Mouse (Mus musculus): ENCODE data around the gene Akap10. TPM values are rescaled to one million over a fixed set of nuclear protein-coding genes. Genes with fewer than 3 reads are reported as not detected.
"Not testable (repeated sequence)": the region's sequence is repeated elsewhere in the genome, so short reads cannot be mapped to it uniquely, and the experiment has no call there.

The Akap10 gene
- polyA plus RNA-seq (2016; fragmentation: Nextera tagmentation; extraction: Ambion mirVana), result 18.2 and 18.8 TPM in 2 replicates

GRCm38 (mm10) chr11:61930098-61930517 is at the start of gene Akap10:
Gene Akap10, minus strand, starts transcription at chr11:61930252.
- Histone ChIP-seq H3K36me3 (peaks cover 12% of the 10 kb centered on the region), H3K27ac (peak within 1 kb of the TSS; percentile 97), H3K4me1 (peaks cover 26% of the 10 kb centered on the region), H3K9me3 (replicated peaks) (no peaks in the 10 kb centered on the region), H3K4me3 (peak within 1 kb of the TSS; percentile 95), H3K27me3 (ENCODE audit: low read depth, poor library complexity, severe bottlenecking) (no peaks in the 10 kb centered on the region)
- DNase-seq (ENCODE audit: low spot score), result peak; percentile 97
- under 1% methylated on average over 35 of the region's 43 CpGs for WGBS

- WGBS, result 86% methylated on average over 1 of the region's 1 CpGs
- Histone ChIP-seq H3K27me3 (ENCODE audit: low read depth, poor library complexity, severe bottlenecking) (no peaks in the 10 kb centered on the region), H3K27ac (no peak overlapping the region), H3K36me3 (no peaks in the 10 kb centered on the region), H3K4me3 (no peak overlapping the region), H3K4me1 (peaks cover 18% of the 10 kb centered on the region), H3K9me3 (replicated peaks) (no peaks in the 10 kb centered on the region)
- DNase-seq (ENCODE audit: low spot score), result no peak
These were observed 45.7 kb upstream of the Akap10 start for GRCm38 (mm10) chr11:61975783-61976182.

GRCm38 (mm10) chr11:61974106-61974707 is 44.2 kb upstream of the Akap10 start:
- 82% methylated on average over 13 of the region's 13 CpGs for WGBS
- no peak for DNase-seq (ENCODE audit: low spot score)
- no peaks in the 10 kb centered on the region for H3K36me3 ChIP-seq
- H3K27ac ChIP-seq, result no peak overlapping the region
- no peak overlapping the region for H3K4me3 ChIP-seq
- H3K27me3 ChIP-seq (ENCODE audit: low read depth, poor library complexity, severe bottlenecking), result no peaks in the 10 kb centered on the region
- no peaks in the 10 kb centered on the region for H3K9me3 ChIP-seq (replicated peaks)
- H3K4me1 ChIP-seq, result peaks cover 18% of the 10 kb centered on the region

- Histone ChIP-seq H3K27me3 (ENCODE audit: low read depth, poor library complexity, severe bottlenecking) (no peaks in the 10 kb centered on the region), H3K9me3 (replicated peaks) (no peaks in the 10 kb centered on the region), H3K4me3 (no peak overlapping the region), H3K36me3 (no peaks in the 10 kb centered on the region), H3K27ac (no peak overlapping the region), H3K4me1 (peaks cover 18% of the 10 kb centered on the region)
- DNase-seq (ENCODE audit: low spot score), result no peak
- WGBS, result 45% methylated on average over 7 of the region's 7 CpGs
These were observed 41.6 kb upstream of the Akap10 start for GRCm38 (mm10) chr11:61971441-61972221.

GRCm38 (mm10) chr11:61970901-61971300 is 40.8 kb upstream of the Akap10 start:
- WGBS, result 78% methylated on average over 5 of the region's 5 CpGs

GRCm38 (mm10) chr11:61968875-61969274 is 38.8 kb upstream of the Akap10 start:
- WGBS, result 94% methylated on average over 2 of the region's 2 CpGs

More at GRCm38 (mm10) chr11:61970901-61971300, 40.8 kb upstream of the Akap10 start:
- H3K36me3 ChIP-seq, result no peaks in the 10 kb centered on the region
- no peak overlapping the region for H3K4me3 ChIP-seq
- H3K4me1 ChIP-seq, result peaks cover 18% of the 10 kb centered on the region
- DNase-seq (ENCODE audit: low spot score), result no peak
- H3K9me3 ChIP-seq (replicated peaks), result no peaks in the 10 kb centered on the region
- H3K27ac ChIP-seq, result no peak overlapping the region
- H3K27me3 ChIP-seq (ENCODE audit: low read depth, poor library complexity, severe bottlenecking), result no peaks in the 10 kb centered on the region

GRCm38 (mm10) chr11:61967034-61967433 is 37.0 kb upstream of the Akap10 start:
- Histone ChIP-seq H3K27me3 (ENCODE audit: low read depth, poor library complexity, severe bottlenecking) (no peaks in the 10 kb centered on the region), H3K4me3 (no peak overlapping the region), H3K36me3 (no peaks in the 10 kb centered on the region), H3K27ac (no peak overlapping the region), H3K9me3 (replicated peaks) (no peaks in the 10 kb centered on the region), H3K4me1 (peaks cover 8% of the 10 kb centered on the region)
- DNase-seq (ENCODE audit: low spot score), result no peak
- WGBS, result 89% methylated on average over 8 of the region's 8 CpGs

More at GRCm38 (mm10) chr11:61968875-61969274, 38.8 kb upstream of the Akap10 start:
- no peak overlapping the region for H3K27ac ChIP-seq
- H3K36me3 ChIP-seq, result no peaks in the 10 kb centered on the region
- no peaks in the 10 kb centered on the region for H3K27me3 ChIP-seq (ENCODE audit: low read depth, poor library complexity, severe bottlenecking)
- peaks cover 12% of the 10 kb centered on the region for H3K4me1 ChIP-seq
- no peak for DNase-seq (ENCODE audit: low spot score)
- no peaks in the 10 kb centered on the region for H3K9me3 ChIP-seq (replicated peaks)
- no peak overlapping the region for H3K4me3 ChIP-seq

GRCm38 (mm10) chr11:61964611-61965010 is 34.6 kb upstream of the Akap10 start:
- no peak overlapping the region for H3K4me3 ChIP-seq
- no peak overlapping the region for H3K27ac ChIP-seq
- whole genome bisulfite sequencing, result 93% methylated on average over 5 of the region's 5 CpGs
- no peaks in the 10 kb centered on the region for H3K4me1 ChIP-seq
- H3K27me3 ChIP-seq (ENCODE audit: low read depth, poor library complexity, severe bottlenecking), result 0 out of 2 replicates have a peak, but pooled peaks cover 1% of the 10 kb centered on the region
- no peak for DNase-seq (ENCODE audit: low spot score)
- H3K9me3 ChIP-seq (replicated peaks), result no peaks in the 10 kb centered on the region
- no peaks in the 10 kb centered on the region for H3K36me3 ChIP-seq

- H3K27me3 ChIP-seq (ENCODE audit: low read depth, poor library complexity, severe bottlenecking), result peaks cover 14% of the 10 kb centered on the region
- no peak overlapping the region for H3K27ac ChIP-seq
- H3K4me3 ChIP-seq, result no peak overlapping the region
- no peaks in the 10 kb centered on the region for H3K4me1 ChIP-seq
- H3K9me3 ChIP-seq (replicated peaks), result no peaks in the 10 kb centered on the region
- WGBS, result 80% methylated on average over 3 of the region's 3 CpGs
- no peaks in the 10 kb centered on the region for H3K36me3 ChIP-seq
- DNase-seq (ENCODE audit: low spot score), result no peak
These were observed 33.1 kb upstream of the Akap10 start for GRCm38 (mm10) chr11:61963193-61963592.

GRCm38 (mm10) chr11:61962684-61963083 is 32.6 kb upstream of the Akap10 start:
- no peaks in the 10 kb centered on the region for H3K9me3 ChIP-seq (replicated peaks)
- H3K27me3 ChIP-seq (ENCODE audit: low read depth, poor library complexity, severe bottlenecking), result peaks cover 19% of the 10 kb centered on the region
- 86% methylated on average over 6 of the region's 6 CpGs for WGBS
- H3K4me3 ChIP-seq, result no peak overlapping the region
- H3K36me3 ChIP-seq, result no peaks in the 10 kb centered on the region
- H3K27ac ChIP-seq, result no peak overlapping the region
- H3K4me1 ChIP-seq, result no peaks in the 10 kb centered on the region
- DNase-seq (ENCODE audit: low spot score), result no peak

GRCm38 (mm10) chr11:61960096-61960495 is 30.0 kb upstream of the Akap10 start:
- no peaks in the 10 kb centered on the region for H3K9me3 ChIP-seq (replicated peaks)
- H3K36me3 ChIP-seq, result no peaks in the 10 kb centered on the region
- H3K27me3 ChIP-seq (ENCODE audit: low read depth, poor library complexity, severe bottlenecking), result peaks cover 29% of the 10 kb centered on the region
- H3K27ac ChIP-seq, result no peak overlapping the region
- WGBS, result 86% methylated on average over 2 of the region's 2 CpGs
- peaks cover 10% of the 10 kb centered on the region for H3K4me1 ChIP-seq
- DNase-seq (ENCODE audit: low spot score), result no peak
- no peak overlapping the region for H3K4me3 ChIP-seq

- peaks cover 29% of the 10 kb centered on the region for H3K27me3 ChIP-seq (ENCODE audit: low read depth, poor library complexity, severe bottlenecking)
- DNase-seq (ENCODE audit: low spot score); H3K36me3 ChIP-seq; H3K27ac ChIP-seq; H3K9me3 ChIP-seq (replicated peaks); H3K4me1 ChIP-seq; H3K4me3 ChIP-seq: not testable (repeated sequence)
- WGBS, result 65% methylated on average over 6 of the region's 6 CpGs
These were observed 28.7 kb upstream of the Akap10 start for GRCm38 (mm10) chr11:61958706-61959105.

- H3K27ac ChIP-seq, result no peak overlapping the region
- WGBS, result 7% methylated on average over 25 of the region's 25 CpGs
- DNase-seq (ENCODE audit: low spot score), result no peak
These were observed 27.3 kb upstream of the Akap10 start for GRCm38 (mm10) chr11:61957296-61957813.

More at GRCm38 (mm10) chr11:61957296-61957813, 27.3 kb upstream of the Akap10 start:
- Histone ChIP-seq H3K4me3 (peak overlapping the region; percentile 71), H3K9me3 (replicated peaks) (no peaks in the 10 kb centered on the region), H3K4me1 (peaks cover 10% of the 10 kb centered on the region), H3K36me3 (no peaks in the 10 kb centered on the region), H3K27me3 (ENCODE audit: low read depth, poor library complexity, severe bottlenecking) (peaks cover 29% of the 10 kb centered on the region)

All from limb, embryonic 10.5 days (tissue).